ENCODE assay signal across 7 mouse cellular contexts in genomic region chr8:70331526-70331925, GRCm38 (mm10). TPM values are rescaled to one million over a fixed set of nuclear protein-coding genes. Genes with fewer than 3 reads are reported as not detected.
A peak's percentile ranks its signal among the peaks of the same experiment; 100 is the strongest.
DNase-seq lines count a peak whose midpoint lies in the region; ATAC-seq lines count a peak whose summit lies in the region.

No protein-coding gene starts in this region.

- H3K4me3 ChIP-seq in forebrain, embryonic 11.5 days (ENCODE audit: low read depth, low read length), result no peak overlapping the region
- H3K4me3 ChIP-seq in midbrain, embryonic 10.5 days, result no peak overlapping the region

- 67% methylated on average over 19 of the region's 19 CpGs for WGBS in forebrain, embryonic 11.5 days
- WGBS in midbrain, embryonic 10.5 days, result 62% methylated on average over 19 of the region's 19 CpGs

- H3K4me2 ChIP-seq in forebrain, embryonic 11.5 days (ENCODE audit: low read depth, low read length, severe bottlenecking), result no peak overlapping the region

- H3K9ac ChIP-seq in forebrain, embryonic 11.5 days (ENCODE audit: low read length), result no peak overlapping the region

- H3K27ac ChIP-seq in forebrain, embryonic 11.5 days (ENCODE audit: low read depth, low read length), result no peak overlapping the region
- H3K27ac ChIP-seq in midbrain, embryonic 10.5 days (replicated peaks), result peak overlapping the region; percentile 46; the same call in 1 of the 2 replicates

- H3K36me3 ChIP-seq in forebrain, embryonic 11.5 days (ENCODE audit: control insufficient read depth, insufficient read depth, low read length), result peaks cover 33% of the 10 kb centered on the region
- peaks cover 71% of the 10 kb centered on the region for H3K36me3 ChIP-seq in midbrain, embryonic 10.5 days

- peaks cover 23% of the 10 kb centered on the region for H3K4me1 ChIP-seq in forebrain, embryonic 11.5 days (replicated peaks; ENCODE audit: control insufficient read depth, insufficient read depth, low read length)
- peaks cover 40% of the 10 kb centered on the region for H3K4me1 ChIP-seq in midbrain, embryonic 10.5 days

- DNase-seq in right cerebral cortex, postnatal 4 days, result peak; percentile 33
- no peak for DNase-seq in right cerebral cortex, postnatal 36 days (ENCODE audit: low spot score in 2 of 2)
- peak; percentile 65 for DNase-seq in forebrain, embryonic 11.5 days (ENCODE audit: low spot score)
- no peak for DNase-seq in midbrain, embryonic 10.5 days (ENCODE audit: low spot score)
- DNase-seq in thymus, postnatal 25 days, result no peak
- no peak for DNase-seq in urinary bladder, postnatal 36 days (ENCODE audit: low spot score in 2 of 2)
- DNase-seq in lung, postnatal 25 days (ENCODE audit: low spot score), result no peak

- peaks cover 3% of the 10 kb centered on the region; the same call in 1 of the 2 replicates for H3K27me3 ChIP-seq in forebrain, embryonic 11.5 days (ENCODE audit: control insufficient read depth, insufficient read depth, low read length)
- peaks cover 36% of the 10 kb centered on the region for H3K27me3 ChIP-seq in midbrain, embryonic 10.5 days (ENCODE audit: low read depth, poor library complexity, severe bottlenecking)

- ATAC-seq in forebrain, embryonic 11.5 days (replicated peaks; ENCODE audit: low FRiP score), result no peak

- H3K9me3 ChIP-seq in forebrain, embryonic 11.5 days (ENCODE audit: control insufficient read depth, low read length), result no peaks in the 10 kb centered on the region
- no peaks in the 10 kb centered on the region for H3K9me3 ChIP-seq in midbrain, embryonic 10.5 days (replicated peaks)

RNA-seq across cellular contexts. Expression of gene Gdf1, which starts 1.9 kb away (rescaled TPM):
- polyA plus RNA-seq in forebrain, embryonic 11.5 days (2014; fragmentation: Nextera tagmentation; extraction: Ambion mirVana), result 1.8 and 2.6 TPM in 2 replicates
- polyA plus RNA-seq in midbrain, embryonic 10.5 days (2016; fragmentation: Nextera tagmentation; extraction: Ambion mirVana), result 3.8 and 5.7 TPM in 2 replicates

RNA-seq across cellular contexts. Expression of gene Cers1, which starts 16.0 kb away (rescaled TPM):
- polyA plus RNA-seq in forebrain, embryonic 11.5 days (2014; fragmentation: Nextera tagmentation; extraction: Ambion mirVana), result 10.6 and 11.0 TPM in 2 replicates
- polyA plus RNA-seq in midbrain, embryonic 10.5 days (2016; fragmentation: Nextera tagmentation; extraction: Ambion mirVana), result 4.6 and 5.3 TPM in 2 replicates

RNA-seq across cellular contexts. Expression of gene Upf1, which starts 21.6 kb away (rescaled TPM):
- 25.6 and 25.8 TPM in 2 replicates for polyA plus RNA-seq in forebrain, embryonic 11.5 days (2014; fragmentation: Nextera tagmentation; extraction: Ambion mirVana)
- polyA plus RNA-seq in midbrain, embryonic 10.5 days (2016; fragmentation: Nextera tagmentation; extraction: Ambion mirVana), result 16.8 and 19.1 TPM in 2 replicates

RNA-seq across cellular contexts. Expression of gene Cope, which starts 29.2 kb away (rescaled TPM):
- polyA plus RNA-seq in forebrain, embryonic 11.5 days (2014; fragmentation: Nextera tagmentation; extraction: Ambion mirVana), result 220 and 268 TPM in 2 replicates
- polyA plus RNA-seq in midbrain, embryonic 10.5 days (2016; fragmentation: Nextera tagmentation; extraction: Ambion mirVana), result 308 and 311 TPM in 2 replicates

RNA-seq across cellular contexts. Expression of gene Ddx49, which starts 29.2 kb away (rescaled TPM):
- polyA plus RNA-seq in forebrain, embryonic 11.5 days (2014; fragmentation: Nextera tagmentation; extraction: Ambion mirVana), result 54.4 and 61.5 TPM in 2 replicates
- 56.4 and 57.4 TPM in 2 replicates for polyA plus RNA-seq in midbrain, embryonic 10.5 days (2016; fragmentation: Nextera tagmentation; extraction: Ambion mirVana)

Comparison
In these comparisons a context has a peak if more than half of its experiments do, and no peak if none do; other contexts are left out.
1. DNase-seq: peak in right cerebral cortex, postnatal 4 days (single experiment) and forebrain, embryonic 11.5 days (single experiment); none in right cerebral cortex, postnatal 36 days (0 of 2), midbrain, embryonic 10.5 days (single experiment), thymus, postnatal 25 days (single experiment), urinary bladder, postnatal 36 days (0 of 2) and lung, postnatal 25 days (single experiment).